Comparison of ENCODE assay signal across 24 mouse cellular contexts in the genomic region with DNA sequence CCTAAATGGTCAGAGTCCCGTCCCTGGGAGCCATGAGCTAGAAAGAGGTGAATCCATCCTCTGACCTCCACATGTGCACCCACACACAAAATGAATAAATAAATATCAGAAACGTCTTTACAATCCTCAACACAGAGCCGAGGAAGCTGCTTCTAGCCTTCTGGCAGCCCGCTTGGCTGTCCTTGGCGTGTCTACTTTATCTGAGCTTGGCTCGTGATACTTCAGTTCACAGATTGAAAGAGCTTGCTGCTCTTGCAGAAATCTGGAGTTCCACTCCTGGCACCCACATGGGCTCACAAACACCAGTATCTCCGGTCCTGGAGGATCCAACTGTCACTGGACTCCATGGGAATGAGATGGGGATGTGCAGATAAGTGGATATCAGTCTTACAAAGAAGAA. TPM values are rescaled to one million over a fixed set of nuclear protein-coding genes. Genes with fewer than 3 reads are reported as not detected.
A peak's percentile ranks its signal among the peaks of the same experiment; 100 is the strongest.
DNase-seq lines count a peak whose midpoint lies in the region; ATAC-seq and TF ChIP-seq lines count a peak whose summit lies in the region.
"Had no signal": no experiment of that assay in that cellular context is flagged by ENCODE, and none has a peak within 500 bp of the region (broad histone marks: within the 10 kb centered on the region; RNA-seq: fewer than 3 reads in every experiment).

No protein-coding gene starts in this region.

- WGBS in liver, embryonic 12.5 days (ENCODE audit: insufficient replicate concordance) = 50% methylated on average over 7 of the region's 7 CpGs
- 80% methylated on average over 7 of the region's 7 CpGs for WGBS in hindbrain, embryonic 12.5 days

- no peak for TF ChIP-seq CTCF in testis, adult 2 months (IDR thresholded peaks at IDR 0.05; ENCODE audit: control insufficient read depth, insufficient read depth, insufficient replicate concordance, low read depth, low read length)

- peaks cover 2% of the 10 kb centered on the region; the same call in 1 of the 2 replicates for H3K4me1 ChIP-seq in testis, adult 2 months (ENCODE audit: control insufficient read depth, insufficient read depth, low read length)
- H3K4me1 ChIP-seq in liver, embryonic 12.5 days = peaks cover 88% of the 10 kb centered on the region
- peaks cover 7% of the 10 kb centered on the region; the same call in 1 of the 2 replicates for H3K4me1 ChIP-seq in hindbrain, embryonic 12.5 days

- no peaks in the 10 kb centered on the region for H3K9me3 ChIP-seq in liver, embryonic 12.5 days (replicated peaks)
- no peaks in the 10 kb centered on the region for H3K9me3 ChIP-seq in hindbrain, embryonic 12.5 days (replicated peaks)
- H3K9me3 ChIP-seq: embryonic facial prominence, embryonic 15.5 days; G1E; heart, embryonic 13.5 days; limb, embryonic 10.5 days; neural tube, embryonic 12.5 days had no signal

- no peak for TF ChIP-seq POLR2A in testis, adult 2 months (IDR thresholded peaks at IDR 0.05; ENCODE audit: control insufficient read depth, low read depth, low read length)

- peak; percentile 68 for DNase-seq in adrenal gland, postnatal 14 days
- DNase-seq in adrenal gland, postnatal 4 days (ENCODE audit: low spot score in 2 of 2) = no peak
- no peak for DNase-seq in testis, postnatal 10 days (ENCODE audit: low spot score)
- DNase-seq in B cell, adult 2 months = no peak
- DNase-seq: cerebellum, postnatal 14 days; embryo, embryonic 11 days; kidney, postnatal 10 days; retina, postnatal 1 day; right cerebral cortex, postnatal 4 days had no signal

- H3K36me3 ChIP-seq in testis, adult 2 months (ENCODE audit: control insufficient read depth, insufficient read depth, low read length) = no peaks in the 10 kb centered on the region
- H3K36me3 ChIP-seq in liver, embryonic 12.5 days = peaks cover 44% of the 10 kb centered on the region
- H3K36me3 ChIP-seq in hindbrain, embryonic 12.5 days = no peaks in the 10 kb centered on the region
- H3K36me3 ChIP-seq: embryonic facial prominence, embryonic 15.5 days; limb, embryonic 10.5 days; neural tube, embryonic 12.5 days had no signal

- H3K4me3 ChIP-seq in testis, adult 2 months (ENCODE audit: control insufficient read depth, low read depth, low read length) = no peak overlapping the region
- no peak overlapping the region for H3K4me3 ChIP-seq in liver, embryonic 12.5 days
- no peak overlapping the region for H3K4me3 ChIP-seq in hindbrain, embryonic 12.5 days
- H3K4me3 ChIP-seq: embryonic facial prominence, embryonic 15.5 days; heart, embryonic 13.5 days; layer of hippocampus, adult 2 months; limb, embryonic 10.5 days; neural tube, embryonic 12.5 days had no signal

- no peak for ATAC-seq in liver, embryonic 12.5 days
- no peak for ATAC-seq in erythroid progenitor cell, adult 5-6 weeks (replicated peaks; ENCODE audit: low FRiP score, poor library complexity, severe bottlenecking)
- ATAC-seq in hindbrain, embryonic 12.5 days (ENCODE audit: low FRiP score) = no peak

- H3K27me3 ChIP-seq in testis, adult 2 months (ENCODE audit: control insufficient read depth, insufficient read depth, low read length) = no peaks in the 10 kb centered on the region
- H3K27me3 ChIP-seq in liver, embryonic 12.5 days (replicated peaks) = no peaks in the 10 kb centered on the region
- H3K27me3 ChIP-seq in hindbrain, embryonic 12.5 days = no peaks in the 10 kb centered on the region
- H3K27me3 ChIP-seq: embryonic facial prominence, embryonic 15.5 days; heart, embryonic 13.5 days; neural tube, embryonic 12.5 days had no signal

- peak overlapping the region; percentile 3; the same call in 1 of the 2 replicates for H3K4me2 ChIP-seq in liver, embryonic 12.5 days
- H3K4me2 ChIP-seq in hindbrain, embryonic 12.5 days (replicated peaks) = no peak overlapping the region
- H3K4me2 ChIP-seq: embryonic facial prominence, embryonic 15.5 days; heart, embryonic 13.5 days; neural tube, embryonic 12.5 days had no signal

- no peak overlapping the region for H3K9ac ChIP-seq in liver, embryonic 12.5 days
- H3K9ac ChIP-seq in hindbrain, embryonic 12.5 days = no peak overlapping the region
- H3K9ac ChIP-seq: embryonic facial prominence, embryonic 15.5 days; heart, embryonic 13.5 days; neural tube, embryonic 12.5 days had no signal

- H3K27ac ChIP-seq in testis, adult 2 months (ENCODE audit: control insufficient read depth, insufficient read depth, low read depth, low read length) = peak overlapping the region; percentile 65
- no peak overlapping the region for H3K27ac ChIP-seq in liver, embryonic 12.5 days
- no peak overlapping the region for H3K27ac ChIP-seq in hindbrain, embryonic 12.5 days
- H3K27ac ChIP-seq: embryonic facial prominence, embryonic 15.5 days; heart, embryonic 13.5 days; layer of hippocampus, adult 2 months; limb, embryonic 10.5 days; neural tube, embryonic 12.5 days had no signal

RNA-seq across cellular contexts. Expression of gene Trim25, which starts 22.5 kb away (rescaled TPM):
- 102 and 115 TPM in 2 replicates for total RNA-seq in adrenal gland, postnatal 14 days (2021)
- 100 to 1,000 TPM; 133 to 137 TPM for total RNA-seq in adrenal gland, postnatal 4 days (2021)
- polyA plus RNA-seq in testis, adult 2 months (2012; rRNA removed) = 4.3 and 4.6 TPM in 2 replicates
- polyA plus RNA-seq in liver, embryonic 12.5 days (2016; fragmentation: Nextera tagmentation; extraction: Ambion mirVana) = 23.1 and 25.9 TPM in 2 replicates
- 23.8 and 25.2 TPM in 2 replicates for total RNA-seq in erythroid progenitor cell, adult 5-6 weeks (2015; ENCODE audit: low replicate concordance)
- 28.0 and 32.8 TPM in 2 replicates for total RNA-seq in erythroid progenitor cell, adult 5-6 weeks (2017; ENCODE audit: low replicate concordance)
- polyA plus RNA-seq in hindbrain, embryonic 12.5 days (2016; fragmentation: Nextera tagmentation; extraction: Ambion mirVana) = 3.3 and 4.4 TPM in 2 replicates

RNA-seq across cellular contexts. Expression of gene Dgke, which starts 45.0 kb away (rescaled TPM):
- total RNA-seq in adrenal gland, postnatal 14 days (2021) = 12.8 and 15.0 TPM in 2 replicates
- total RNA-seq in adrenal gland, postnatal 4 days (2021) = 10 to 100 TPM; 11.3 to 14.2 TPM
- polyA plus RNA-seq in testis, adult 2 months (2012; rRNA removed) = 2.9 and 4.0 TPM in 2 replicates
- 1.6 and 1.7 TPM in 2 replicates for polyA plus RNA-seq in liver, embryonic 12.5 days (2016; fragmentation: Nextera tagmentation; extraction: Ambion mirVana)
- total RNA-seq in erythroid progenitor cell, adult 5-6 weeks (2015; ENCODE audit: low replicate concordance) = 0.72 and 0.84 TPM in 2 replicates
- 1.8 and 2.2 TPM in 2 replicates for total RNA-seq in erythroid progenitor cell, adult 5-6 weeks (2017; ENCODE audit: low replicate concordance)
- 10.6 and 11.9 TPM in 2 replicates for polyA plus RNA-seq in hindbrain, embryonic 12.5 days (2016; fragmentation: Nextera tagmentation; extraction: Ambion mirVana)

RNA-seq across cellular contexts. Expression of gene Coil, which starts 51.6 kb away (rescaled TPM):
- 8.6 and 11.2 TPM in 2 replicates for total RNA-seq in adrenal gland, postnatal 14 days (2021)
- total RNA-seq in adrenal gland, postnatal 4 days (2021) = 10 to 100 TPM; 14.0 to 14.3 TPM
- polyA plus RNA-seq in testis, adult 2 months (2012; rRNA removed) = 98.9 and 101 TPM in 2 replicates
- polyA plus RNA-seq in liver, embryonic 12.5 days (2016; fragmentation: Nextera tagmentation; extraction: Ambion mirVana) = 9.3 and 9.7 TPM in 2 replicates
- 1.7 and 2.5 TPM in 2 replicates for total RNA-seq in erythroid progenitor cell, adult 5-6 weeks (2015; ENCODE audit: low replicate concordance)
- 1.3 and 2.3 TPM in 2 replicates for total RNA-seq in erythroid progenitor cell, adult 5-6 weeks (2017; ENCODE audit: low replicate concordance)
- 31.7 and 32.0 TPM in 2 replicates for polyA plus RNA-seq in hindbrain, embryonic 12.5 days (2016; fragmentation: Nextera tagmentation; extraction: Ambion mirVana)

RNA-seq across cellular contexts. Expression of gene Gm525, which starts 52.0 kb away (rescaled TPM):
- total RNA-seq in adrenal gland, postnatal 14 days (2021) = not detected in 2 replicates
- total RNA-seq in adrenal gland, postnatal 4 days (2021) = under 1 TPM in 1 of 2 experiments, not detected in 1; 0.62 TPM
- 10.4 and 17.4 TPM in 2 replicates for polyA plus RNA-seq in testis, adult 2 months (2012; rRNA removed)
- polyA plus RNA-seq in liver, embryonic 12.5 days (2016; fragmentation: Nextera tagmentation; extraction: Ambion mirVana) = not detected in 2 replicates
- total RNA-seq in erythroid progenitor cell, adult 5-6 weeks (2015; ENCODE audit: low replicate concordance) = not detected in 2 replicates
- total RNA-seq in erythroid progenitor cell, adult 5-6 weeks (2017; ENCODE audit: low replicate concordance) = not detected in 2 replicates
- 0.58 TPM in 1 of 2 replicates, not detected in the other for polyA plus RNA-seq in hindbrain, embryonic 12.5 days (2016; fragmentation: Nextera tagmentation; extraction: Ambion mirVana)
- total RNA-seq: G1E; hematopoietic stem cell, adult 5-6 weeks; layer of hippocampus, adult 2 months; left cerebral cortex, adult 18-20 months; monocyte, adult 5-6 weeks had no signal
- polyA plus RNA-seq: forebrain, embryonic 11.5 days; G1E; heart, embryonic 13.5 days; inflammation-experienced regulatory T-cells, adult 6 months; limb, embryonic 10.5 days; neural tube, embryonic 12.5 days had no signal

RNA-seq across cellular contexts. Expression of gene Elobl, which starts 55.0 kb away (rescaled TPM):
- not detected in 2 replicates for total RNA-seq in adrenal gland, postnatal 14 days (2021)
- not detected for total RNA-seq in adrenal gland, postnatal 4 days (2021)
- polyA plus RNA-seq in testis, adult 2 months (2012; rRNA removed) = 0.27 and 0.48 TPM in 2 replicates
- not detected in 2 replicates for polyA plus RNA-seq in liver, embryonic 12.5 days (2016; fragmentation: Nextera tagmentation; extraction: Ambion mirVana)
- total RNA-seq in erythroid progenitor cell, adult 5-6 weeks (2015; ENCODE audit: low replicate concordance) = not detected in 2 replicates
- not detected in 2 replicates for total RNA-seq in erythroid progenitor cell, adult 5-6 weeks (2017; ENCODE audit: low replicate concordance)
- not detected in 2 replicates for polyA plus RNA-seq in hindbrain, embryonic 12.5 days (2016; fragmentation: Nextera tagmentation; extraction: Ambion mirVana)
- total RNA-seq: G1E; hematopoietic stem cell, adult 5-6 weeks; layer of hippocampus, adult 2 months; left cerebral cortex, adult 18-20 months; monocyte, adult 5-6 weeks had no signal
- polyA plus RNA-seq: embryonic facial prominence, embryonic 15.5 days; forebrain, embryonic 11.5 days; G1E; heart, embryonic 13.5 days; limb, embryonic 10.5 days; neural tube, embryonic 12.5 days had no signal
